Mouse (Mus musculus): ENCODE data around the gene Galnt10. TPM values are rescaled to one million over a fixed set of nuclear protein-coding genes. Genes with fewer than 3 reads are reported as not detected.
A peak's percentile ranks its signal among the peaks of the same experiment; 100 is the strongest.

The Galnt10 gene
- total RNA-seq, 4 experiments from 2014 or later = 7.2 to 9.4 (median 8.6) TPM

DNA sequence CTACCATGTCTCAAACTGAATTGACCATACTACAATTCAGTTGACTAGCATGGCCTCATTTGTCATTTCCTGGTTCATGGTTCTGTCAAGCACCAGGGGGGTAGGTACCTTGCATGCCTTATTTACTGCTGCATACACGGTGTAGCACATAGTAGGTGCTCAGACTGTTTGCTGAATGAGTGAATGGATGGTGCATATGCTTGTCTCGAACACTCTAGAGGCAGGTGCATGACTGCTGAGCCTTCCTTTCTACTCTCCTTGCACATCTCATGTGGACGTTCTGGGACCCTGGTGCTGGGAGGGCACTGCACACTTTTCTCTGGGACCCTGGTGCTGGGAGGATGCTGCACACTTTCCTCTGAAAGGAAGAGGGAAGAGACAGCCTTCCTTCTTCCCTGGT lies 13.0 kb downstream of the Galnt10 start:
- DNase-seq (ENCODE audit: low spot score in 2 of 2) = no peak

DNA sequence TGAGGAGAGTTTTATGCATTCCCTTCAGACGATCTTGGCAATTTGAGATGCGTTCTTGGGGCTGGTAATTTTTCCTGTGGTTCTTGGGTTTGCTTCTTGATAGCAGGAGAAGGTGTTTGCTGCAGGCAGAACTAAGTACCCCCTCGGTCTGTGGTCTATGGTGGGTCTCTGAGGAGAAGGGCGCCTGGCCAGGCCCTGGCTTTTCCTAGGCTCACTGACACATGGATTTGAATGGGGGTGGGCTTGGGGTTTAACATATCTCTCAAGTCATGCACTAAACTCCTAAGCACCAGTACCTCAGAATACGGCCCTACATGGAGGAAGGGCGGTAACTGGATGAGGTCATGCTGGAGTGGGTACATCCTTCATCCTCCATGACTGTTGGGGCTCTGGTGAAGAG lies 13.5 kb downstream of the Galnt10 start:
- DNase-seq (ENCODE audit: low spot score in 2 of 2) = no peak

DNA sequence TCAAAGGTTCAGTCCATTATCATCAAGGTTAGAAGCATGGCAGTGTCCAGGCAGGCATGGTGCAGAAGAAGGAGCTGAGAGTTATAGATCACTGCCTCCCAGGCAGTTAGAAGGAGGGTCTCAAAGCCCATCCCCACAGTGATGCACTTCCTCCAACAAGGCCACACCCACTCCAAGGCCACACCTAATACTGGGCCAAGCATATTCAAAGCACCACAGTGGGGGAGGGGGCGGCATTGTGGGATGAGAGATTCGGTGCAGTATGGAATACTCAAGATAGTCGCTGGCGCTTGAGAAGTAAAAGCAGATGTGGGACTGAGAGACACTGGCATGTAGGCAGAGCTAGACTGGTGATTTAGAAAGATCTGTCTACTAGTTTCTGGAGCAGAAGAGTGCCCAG lies 14.9 kb downstream of the Galnt10 start:
- no peak for DNase-seq (ENCODE audit: low spot score in 2 of 2)

DNA sequence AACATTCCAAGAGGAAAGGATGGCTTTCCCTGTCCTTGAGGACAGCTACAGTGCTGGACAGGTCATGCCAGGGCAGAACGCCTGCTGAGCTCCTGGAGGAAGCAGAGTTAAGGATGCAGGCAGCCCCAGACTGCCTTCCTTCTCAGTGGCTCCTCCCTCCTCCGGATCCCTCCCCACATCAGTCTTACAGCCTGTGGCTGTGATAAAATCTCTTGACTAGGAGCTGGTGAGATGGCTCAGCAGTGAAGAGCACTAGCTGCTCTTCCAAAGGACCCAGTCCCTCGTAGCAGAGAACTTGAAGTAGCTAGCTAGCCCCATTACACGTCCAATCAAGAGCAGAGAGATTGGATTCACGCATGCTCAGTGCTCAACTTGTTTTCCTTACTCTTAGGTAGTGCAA lies 15.6 kb downstream of the Galnt10 start:
- no peak for DNase-seq (ENCODE audit: low spot score in 2 of 2)

DNA sequence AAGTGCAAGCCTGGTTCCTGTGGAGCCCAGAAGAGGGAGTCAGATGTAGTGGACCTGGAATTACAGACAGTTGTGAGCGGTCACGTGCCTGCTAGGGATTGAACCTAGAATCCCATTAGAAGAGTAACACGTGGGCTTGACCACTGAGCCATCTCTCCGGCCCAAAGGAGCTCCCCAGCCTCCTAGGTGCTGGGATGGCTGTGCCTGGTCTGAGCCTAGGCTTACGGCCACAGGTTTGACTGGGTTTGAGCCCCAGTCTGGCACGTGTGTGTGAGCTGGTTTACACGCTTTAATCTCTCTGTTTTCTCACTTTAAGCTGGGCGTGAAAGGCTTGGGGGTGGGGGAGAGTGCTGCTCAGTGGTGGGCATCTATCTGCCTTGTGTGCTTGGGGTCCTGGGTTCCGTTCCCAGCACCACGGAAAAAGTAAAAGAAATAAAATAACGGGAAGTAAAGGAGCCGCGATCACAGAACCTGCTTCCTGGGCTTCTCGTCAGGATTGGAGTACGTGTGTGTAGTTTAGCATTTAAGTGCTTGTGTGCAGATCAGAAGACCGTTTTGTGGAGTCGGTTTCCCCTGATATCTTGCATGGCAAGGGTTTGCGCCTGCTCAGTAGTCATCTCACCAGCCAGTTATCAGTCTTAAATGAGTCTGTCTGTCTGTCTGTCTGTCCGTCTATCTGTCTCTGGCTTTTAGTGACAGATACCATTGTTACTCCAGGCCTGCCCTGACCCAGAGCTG lies 16.4 kb downstream of the Galnt10 start:
- DNase-seq (ENCODE audit: low spot score in 2 of 2) = no peak

DNA sequence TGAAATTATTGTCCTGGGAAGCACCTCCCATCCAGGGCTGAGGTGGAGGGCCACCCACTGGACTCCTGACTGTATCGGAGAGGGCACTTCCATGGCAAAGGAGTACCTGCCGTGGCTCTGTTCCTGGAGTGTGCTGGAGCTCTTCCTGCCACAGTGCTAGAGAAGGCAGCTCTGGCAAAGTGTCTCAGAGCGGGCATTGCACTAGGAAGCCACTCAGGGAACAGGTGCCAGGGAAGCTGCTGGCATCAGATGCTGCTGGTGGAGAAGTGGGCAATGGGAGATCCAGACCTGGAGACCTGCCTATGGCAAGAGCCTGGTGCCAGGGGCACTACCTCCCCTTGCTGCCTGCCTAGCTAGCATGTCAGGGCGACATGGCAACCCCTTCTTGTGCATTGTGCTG lies 17.0 kb downstream of the Galnt10 start:
- DNase-seq (ENCODE audit: low spot score in 2 of 2) = no peak

DNA sequence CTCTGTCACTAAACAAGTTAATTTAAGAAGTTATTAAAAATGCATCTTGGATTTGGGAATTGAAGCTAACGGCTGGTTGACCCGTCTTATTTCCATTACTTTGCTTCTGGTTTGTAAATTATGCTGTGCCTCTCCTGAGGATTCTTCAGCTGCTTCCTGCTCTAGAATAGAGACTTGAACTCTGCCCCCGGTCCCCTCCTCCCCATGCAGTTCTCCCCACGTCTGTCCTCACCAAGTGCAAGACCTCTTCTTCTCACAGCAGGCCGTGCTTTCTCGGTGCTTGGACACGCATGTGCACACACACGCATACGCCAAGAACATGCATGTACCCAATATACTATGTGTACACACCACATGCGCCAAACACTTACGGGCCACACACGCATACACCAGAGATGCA lies 18.0 kb downstream of the Galnt10 start:
- DNase-seq (ENCODE audit: low spot score in 2 of 2) = no peak

DNA sequence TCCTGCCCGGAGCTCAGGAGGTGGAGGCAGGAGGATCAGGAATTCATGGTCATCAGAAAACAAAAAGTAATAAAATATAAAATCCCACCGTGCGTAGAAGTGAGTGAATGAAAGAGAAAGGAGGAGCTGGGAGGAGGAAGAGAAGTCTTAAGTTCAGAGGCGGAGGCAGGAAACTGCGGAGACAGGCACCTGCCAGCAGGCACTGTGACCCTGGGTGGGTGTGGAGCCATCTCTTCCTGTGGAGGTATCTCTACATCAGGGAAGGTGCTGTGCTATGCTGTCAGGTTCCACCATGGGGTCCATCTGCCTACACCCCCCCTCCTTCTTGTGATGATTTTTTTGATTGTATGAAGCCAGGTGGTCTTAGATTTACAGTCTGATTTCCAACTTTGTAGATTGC lies 19.5 kb downstream of the Galnt10 start:
- DNase-seq (ENCODE audit: low spot score in 2 of 2) = no peak

DNA sequence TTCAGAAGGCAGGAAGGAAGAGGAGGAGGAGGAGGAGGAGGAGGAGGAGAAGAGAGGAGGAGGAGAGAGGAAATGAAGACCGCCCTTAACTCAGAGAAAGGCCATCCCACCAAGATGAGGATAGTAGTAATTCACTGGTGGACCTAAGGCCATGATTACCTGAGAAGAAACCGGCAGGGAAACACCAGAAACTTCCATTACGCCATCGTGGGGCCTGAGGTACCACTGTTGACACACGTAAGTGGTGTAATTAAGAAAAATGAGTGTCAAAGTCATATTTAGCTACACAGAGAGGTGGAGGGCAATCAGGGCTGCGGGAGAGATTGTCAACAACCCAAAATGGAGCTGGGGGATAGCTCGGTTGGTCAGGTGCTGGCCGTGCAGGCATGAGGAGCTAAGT lies 23.0 kb downstream of the Galnt10 start:
- no peak for DNase-seq (ENCODE audit: low spot score in 2 of 2)

DNA sequence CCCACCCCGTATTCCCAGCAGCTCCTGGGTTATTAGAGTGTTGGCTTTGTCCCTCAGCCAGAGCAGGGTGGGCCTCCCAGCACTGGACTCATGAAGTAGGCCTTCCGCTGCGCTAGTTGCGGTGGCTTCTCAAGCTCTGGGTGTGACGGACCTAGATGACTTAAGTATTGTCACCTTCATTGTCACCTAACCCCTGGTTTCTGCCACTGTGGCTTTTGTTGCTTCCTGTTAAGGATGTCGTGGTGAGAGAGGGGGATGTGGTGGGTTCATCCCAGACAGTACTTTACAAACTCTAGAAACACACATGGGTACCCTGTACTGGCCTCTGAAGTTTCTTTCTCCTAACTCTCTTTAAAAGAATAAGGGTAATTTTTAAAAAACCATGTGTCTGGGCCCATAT lies 24.3 kb downstream of the Galnt10 start:
- DNase-seq (ENCODE audit: low spot score in 2 of 2) = no peak

DNA sequence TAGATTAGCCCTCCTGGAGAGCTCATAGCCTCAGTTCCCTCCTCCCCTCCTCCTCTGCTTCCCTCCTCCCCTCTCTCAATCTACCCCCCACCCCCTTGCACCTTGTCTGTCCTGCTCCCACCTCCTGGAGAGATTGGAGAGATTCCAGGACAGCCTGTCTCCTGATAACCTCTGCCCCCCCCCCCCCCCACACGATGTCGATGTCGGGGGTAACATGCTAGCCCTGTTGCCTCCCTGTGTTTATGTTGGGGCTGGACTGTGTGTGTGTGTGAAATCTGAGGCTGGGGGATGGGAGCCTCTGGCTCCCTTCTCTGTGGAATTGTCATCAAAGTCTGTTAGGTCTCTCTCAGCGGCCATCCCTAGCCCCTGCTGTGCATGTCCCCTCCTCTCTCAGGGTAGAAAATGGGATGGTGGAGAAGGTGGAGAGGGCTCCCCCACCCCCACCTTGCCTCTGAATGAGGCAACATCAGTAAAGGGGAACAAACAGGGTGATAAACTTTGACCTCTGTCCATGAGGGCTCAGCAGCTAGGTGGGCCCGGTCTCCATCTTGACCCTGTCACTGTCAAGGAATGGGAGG lies 26.0 kb downstream of the Galnt10 start:
- DNase-seq (ENCODE audit: low spot score in 2 of 2) = no peak

DNA sequence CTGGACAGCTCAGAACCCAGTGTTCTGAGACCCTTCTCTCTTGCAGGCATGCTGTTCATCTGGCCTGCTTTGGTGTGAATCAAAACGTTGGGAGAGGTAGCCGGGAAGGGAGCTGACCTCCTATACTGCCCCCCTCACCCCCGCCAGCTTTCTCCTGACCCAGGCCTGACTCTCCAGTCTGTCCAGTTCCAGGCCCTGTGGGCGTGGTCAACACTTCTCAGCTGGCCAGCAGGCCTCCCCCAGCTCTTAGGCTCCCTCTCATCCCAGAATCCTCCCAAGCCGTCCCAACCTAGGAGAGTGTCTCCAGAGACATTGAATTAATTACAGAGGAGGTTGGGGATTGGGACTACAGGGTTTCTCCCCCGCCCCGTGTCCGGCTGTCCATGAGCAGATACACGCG lies 26.6 kb downstream of the Galnt10 start:
- DNase-seq (ENCODE audit: low spot score in 2 of 2) = no peak

DNA sequence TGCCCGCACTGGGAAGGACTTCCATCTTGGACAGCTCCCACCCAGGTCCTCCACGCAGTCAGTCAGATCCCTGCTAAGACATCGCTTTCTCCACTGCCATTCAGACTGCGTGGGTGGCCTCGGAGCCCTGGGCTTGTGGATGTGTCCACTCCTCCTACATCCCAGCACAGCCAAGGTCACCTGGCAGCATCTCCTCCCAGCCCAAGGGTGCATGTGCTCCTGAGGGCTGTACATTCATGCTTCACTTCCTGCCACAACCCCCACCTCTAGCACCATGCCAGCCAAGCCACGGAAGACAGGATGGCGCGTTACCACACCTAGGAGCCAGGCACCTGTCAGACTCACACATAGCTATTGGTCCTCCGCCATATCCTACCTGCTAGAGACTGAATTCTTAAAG lies 27.8 kb downstream of the Galnt10 start:
- DNase-seq (ENCODE audit: low spot score in 2 of 2) = no peak

DNA sequence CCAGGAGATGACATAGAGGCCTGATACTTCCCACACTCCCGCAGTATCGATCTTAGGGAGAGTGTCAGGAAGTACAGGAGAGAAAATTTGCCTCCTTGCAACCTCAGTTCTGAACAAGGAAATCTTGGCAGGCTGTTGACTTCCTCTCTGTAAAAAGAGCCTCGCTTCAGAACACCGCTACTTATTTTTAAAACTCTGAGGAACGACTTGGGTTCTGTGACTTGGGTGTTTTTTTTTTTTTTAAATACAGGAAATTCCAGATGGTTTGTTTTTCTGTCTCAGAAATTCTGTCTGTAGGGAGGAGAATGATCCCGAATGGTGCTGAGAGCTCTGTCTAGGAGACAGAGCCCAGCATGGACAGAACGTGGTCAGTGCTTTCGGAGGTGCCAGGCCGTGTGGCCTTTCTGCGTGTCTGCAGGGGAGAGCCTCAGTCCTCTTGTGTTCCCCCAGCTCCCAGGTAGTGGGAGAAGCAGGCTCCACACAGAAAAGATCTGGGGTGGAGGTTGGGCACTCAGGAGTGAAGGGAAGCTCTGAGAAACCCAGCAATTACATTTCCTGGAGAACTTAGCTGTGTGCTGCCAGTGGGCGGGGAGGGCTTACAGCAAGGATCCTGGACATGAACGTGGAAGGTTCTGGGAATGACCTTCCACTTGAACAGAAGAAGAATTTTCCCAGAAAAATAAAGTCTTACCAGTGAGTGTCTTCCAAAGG lies 28.9 kb downstream of the Galnt10 start:
- DNase-seq (ENCODE audit: low spot score in 2 of 2) = peak in 1 of 2 experiments; percentile 22

DNA sequence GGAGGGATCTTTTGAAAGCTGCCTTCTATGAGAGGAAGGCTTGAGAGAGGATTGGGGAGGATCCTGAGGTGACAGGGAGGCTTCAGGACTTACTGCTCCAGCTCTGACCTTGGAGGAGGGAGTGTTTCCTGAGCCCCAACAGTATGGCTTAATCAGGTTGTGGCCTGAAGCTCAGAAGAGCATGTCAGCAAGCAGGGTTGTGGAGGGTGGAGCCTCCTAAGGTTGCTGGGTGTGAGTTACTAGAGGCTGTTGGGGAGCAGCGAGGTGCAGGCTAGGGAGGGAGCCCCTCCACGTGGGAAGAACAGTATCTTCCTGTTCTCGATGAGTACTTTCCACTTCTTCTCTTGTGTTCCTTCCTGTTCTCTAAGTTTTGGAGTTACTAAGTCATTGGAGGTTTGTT lies 32.0 kb downstream of the Galnt10 start:
- DNase-seq (ENCODE audit: low spot score in 2 of 2) = no peak

DNA sequence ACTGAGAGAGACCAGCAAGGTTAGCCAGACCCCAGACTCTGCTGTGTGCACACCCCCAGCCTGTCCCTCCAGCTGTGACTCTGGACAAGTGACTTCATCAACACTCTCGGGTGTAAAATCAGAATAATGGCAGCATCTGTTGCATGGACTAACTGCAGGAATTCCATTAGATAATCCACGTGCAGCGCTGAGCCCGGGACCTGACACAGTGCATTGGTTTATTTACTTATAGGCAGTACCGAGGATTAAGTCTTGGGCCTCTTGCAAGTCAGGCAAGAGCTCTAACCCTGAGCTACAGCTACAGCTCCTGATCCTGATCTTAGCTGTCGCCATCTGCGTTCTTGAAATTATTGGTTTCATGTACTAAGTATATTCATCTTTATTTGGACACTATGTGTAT lies 37.3 kb downstream of the Galnt10 start:
- DNase-seq (ENCODE audit: low spot score in 2 of 2) = no peak

DNA sequence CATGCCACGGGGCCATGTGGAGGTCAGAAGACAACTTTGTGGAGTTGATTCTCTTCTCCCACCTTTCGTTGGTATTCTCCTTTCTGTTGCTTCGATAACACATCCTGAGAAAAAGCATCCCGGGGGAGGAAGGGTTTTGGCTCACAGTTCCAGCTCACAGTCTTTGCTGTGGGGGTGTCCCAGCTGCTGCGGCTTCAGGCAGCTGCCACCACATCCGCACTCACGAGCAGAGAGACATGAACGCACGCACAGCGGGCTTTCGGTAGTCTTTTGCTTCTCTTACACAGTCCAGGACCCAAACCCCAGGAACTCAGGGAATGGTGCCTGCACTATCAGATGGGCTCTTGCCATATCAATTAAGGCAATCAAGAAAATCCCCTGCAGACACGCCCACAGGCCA lies 37.9 kb downstream of the Galnt10 start:
- DNase-seq (ENCODE audit: low spot score in 2 of 2) = no peak

DNA sequence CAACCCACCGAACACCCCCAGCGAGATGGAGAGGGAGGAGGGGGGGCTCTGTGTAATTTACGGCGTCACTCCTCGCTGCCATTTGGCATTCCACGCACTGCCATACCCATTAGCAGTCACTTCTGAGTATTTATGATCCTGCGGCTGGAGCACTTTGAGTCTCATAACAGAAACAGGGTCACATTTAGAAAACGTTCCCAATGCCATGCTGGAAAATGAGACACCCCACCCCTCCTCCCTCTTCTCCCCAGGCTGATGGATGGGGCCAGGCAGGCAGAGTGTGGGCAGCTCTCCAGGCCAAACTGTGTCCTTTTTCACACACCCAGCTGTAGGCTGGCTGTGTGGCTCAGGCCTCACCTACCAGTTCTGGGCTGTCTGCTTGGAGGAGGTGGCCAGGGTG lies 38.7 kb downstream of the Galnt10 start:
- no peak for DNase-seq (ENCODE audit: low spot score in 2 of 2)

DNA sequence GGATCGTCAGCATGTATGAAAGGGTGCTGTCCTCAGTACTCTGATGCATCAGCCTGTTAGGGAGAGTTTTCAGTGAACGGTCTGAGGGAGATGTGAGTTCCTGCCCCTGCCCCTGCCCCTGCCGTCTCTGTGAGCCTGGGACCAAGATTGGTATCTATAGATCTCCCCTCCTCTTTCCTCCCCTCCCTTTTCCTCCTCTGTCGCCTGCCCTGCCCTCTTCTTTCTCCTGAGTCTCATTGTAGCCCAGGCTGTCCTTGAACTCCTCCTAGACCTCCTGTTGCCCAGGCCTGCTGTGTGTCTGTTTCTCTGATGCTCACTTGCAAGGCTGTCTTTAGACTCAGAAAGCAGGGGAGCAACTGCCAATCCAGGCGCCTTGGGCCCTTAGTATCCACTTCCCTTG lies 39.6 kb downstream of the Galnt10 start:
- no peak for DNase-seq (ENCODE audit: low spot score in 2 of 2)

DNA sequence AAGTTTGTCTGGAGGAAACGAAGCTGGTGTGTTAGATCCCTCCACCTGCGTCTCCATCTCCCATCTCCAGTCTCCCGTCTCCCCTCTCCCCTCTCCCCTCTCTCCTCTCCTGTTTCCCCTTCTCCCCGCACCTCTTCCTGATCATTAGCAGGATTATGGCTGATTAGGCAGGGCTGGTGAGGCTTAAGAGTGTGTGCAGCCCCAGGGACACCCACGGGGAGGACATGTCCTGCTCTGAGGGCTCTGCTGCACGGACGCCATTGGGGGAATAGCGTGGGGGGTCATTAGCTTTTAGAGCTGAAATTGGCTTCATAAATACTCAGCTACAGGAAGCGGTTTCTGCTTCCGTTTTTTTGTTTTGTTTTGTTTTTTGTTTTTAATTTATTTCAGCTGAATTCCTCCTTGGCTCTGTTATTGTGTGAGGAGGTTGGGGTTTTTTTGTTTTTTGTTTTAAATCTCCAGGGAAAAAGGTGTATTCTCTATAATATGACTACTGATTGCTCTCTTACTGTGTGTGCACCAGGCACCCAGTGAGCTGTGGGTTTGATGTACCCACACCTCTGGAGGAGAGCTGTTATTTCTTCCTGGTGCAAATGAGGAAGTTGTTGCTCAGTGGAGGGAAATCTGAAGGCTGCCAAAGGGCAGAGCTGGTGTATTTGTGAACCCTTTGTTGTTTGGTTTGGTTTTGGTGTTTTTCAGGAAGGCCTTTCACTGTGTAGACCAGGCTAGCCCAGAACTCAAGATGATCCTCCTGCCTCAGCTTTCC lies 40.6 kb downstream of the Galnt10 start:
- no peak for DNase-seq (ENCODE audit: low spot score in 2 of 2)

DNA sequence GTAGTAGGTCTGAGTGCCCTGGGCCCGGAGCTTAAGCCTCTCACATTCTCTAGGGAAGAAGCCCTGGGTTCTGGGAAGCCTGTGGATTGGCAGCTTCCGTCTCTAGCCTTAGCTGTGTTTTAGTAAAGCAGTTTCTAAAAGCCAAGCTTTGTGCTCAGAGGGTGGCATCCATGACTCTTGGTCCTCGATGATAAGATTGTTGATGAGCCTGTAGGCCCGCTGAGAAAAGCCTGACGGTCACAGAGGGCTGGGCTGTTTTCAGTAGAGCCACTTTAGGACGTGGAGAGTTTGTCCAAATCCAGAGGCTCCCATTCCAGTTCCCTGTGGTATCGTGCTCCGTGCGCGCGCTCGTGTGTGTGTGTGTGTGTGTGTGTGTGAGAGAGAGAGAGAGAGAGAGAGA lies 41.6 kb downstream of the Galnt10 start:
- no peak for DNase-seq (ENCODE audit: low spot score in 2 of 2)

DNA sequence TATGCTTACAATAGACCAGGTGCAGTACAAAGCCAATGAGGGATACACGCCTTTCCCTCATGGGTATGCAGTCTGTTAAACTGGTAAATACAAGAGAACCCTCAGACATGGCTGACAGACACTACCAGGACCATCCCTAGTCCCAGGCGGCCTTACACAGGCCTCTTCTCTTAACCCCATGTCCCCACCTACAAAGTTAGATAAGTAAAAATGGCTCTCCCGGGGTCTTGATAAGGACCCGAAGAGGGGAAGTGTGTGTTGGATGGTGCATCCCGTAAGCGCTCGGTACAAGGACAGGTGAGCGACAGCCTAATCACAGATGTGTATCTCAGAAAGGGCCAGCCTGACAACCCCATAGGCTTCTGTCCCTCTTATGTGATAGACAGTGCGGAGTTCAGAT lies 42.0 kb downstream of the Galnt10 start:
- DNase-seq (ENCODE audit: low spot score in 2 of 2) = no peak
